Mouse (Mus musculus) myocyte (in vitro differentiated cells): ENCODE data around the gene Cnpy4. TPM values are rescaled to one million over a fixed set of nuclear protein-coding genes. Genes with fewer than 3 reads are reported as not detected.
A peak's percentile ranks its signal among the peaks of the same experiment; 100 is the strongest.

Source experiments
- H3K27me3 ChIP-seq: one replicate; pipeline ENCODE4 v1.6.1; 2011; ENCODE audit not compliant: control insufficient read depth, insufficient read depth, insufficient read length
- H3K36me3 ChIP-seq: one replicate; pipeline ENCODE4 v1.6.1; 2011; ENCODE audit not compliant: control insufficient read depth, insufficient read depth
- H3K4me2 ChIP-seq: one replicate; pipeline ENCODE4 v1.6.1; 2011; ENCODE audit warnings: low read depth, control low read depth
- H3K4me3 ChIP-seq: one replicate; pipeline ENCODE4 v1.5.1; 2011; ENCODE audit warnings: mild to moderate bottlenecking, control low read depth, moderate library complexity
- H3K79me2 ChIP-seq: one replicate; pipeline ENCODE4 v1.6.1; 2011; ENCODE audit not compliant: control insufficient read depth, insufficient read depth
- H3ac ChIP-seq: one replicate; pipeline ENCODE4 v1.6.1; 2011; ENCODE audit not compliant: control insufficient read depth, insufficient read length
- CEBPB ChIP-seq: IDR thresholded peaks from 2 replicates; pipeline ENCODE4 v1.6.1; 2011; ENCODE audit warnings: mild to moderate bottlenecking, moderate library complexity; ENCODE audit not compliant: poor library complexity, insufficient read depth, severe bottlenecking
- E2F4 ChIP-seq: IDR thresholded peaks from one replicate; pipeline ENCODE4 v1.6.1; 2011; ENCODE audit warnings: mild to moderate bottlenecking, control low read depth, moderate library complexity; ENCODE audit not compliant: insufficient read depth
- MAX ChIP-seq: IDR thresholded peaks from one replicate; pipeline ENCODE4 v1.6.1; 2011; ENCODE audit warnings: low read depth, mild to moderate bottlenecking, control low read depth
- MYOD1 ChIP-seq, 3 experiments: IDR thresholded peaks; one replicate each; pipeline ENCODE4 v1.6.1; 2011; ENCODE audit warnings: control low read depth in 2 of 3, low read depth in 2 of 3, mild to moderate bottlenecking in 2 of 3, moderate library complexity in 1 of 3; ENCODE audit not compliant: insufficient read length in 2 of 3, control insufficient read depth in 1 of 3
- MYOG ChIP-seq, 3 experiments: IDR thresholded peaks; one replicate each; pipeline ENCODE4 v1.6.1; 2011; ENCODE audit warnings: control low read depth in 2 of 3, low read depth in 2 of 3, mild to moderate bottlenecking in 2 of 3; ENCODE audit not compliant: insufficient read length in 2 of 3, control insufficient read depth in 1 of 3, insufficient read depth in 1 of 3
- POLR2A ChIP-seq: IDR thresholded peaks from one replicate; pipeline ENCODE4 v1.6.1; 2011; ENCODE audit warnings: low read depth, mild to moderate bottlenecking, control low read depth, moderate library complexity; ENCODE audit not compliant: insufficient read length
- POLR2AphosphoS2 ChIP-seq: IDR thresholded peaks from one replicate; pipeline ENCODE4 v1.6.1; 2011; ENCODE audit warnings: low read depth, control low read depth; ENCODE audit not compliant: insufficient read length
- REST ChIP-seq: IDR thresholded peaks from one replicate; pipeline ENCODE4 v1.6.1; 2011; ENCODE audit warnings: mild to moderate bottlenecking, control low read depth, moderate library complexity; ENCODE audit not compliant: insufficient read depth, insufficient read length
- SRF ChIP-seq: IDR thresholded peaks from one replicate; pipeline ENCODE4 v1.6.1; 2011; ENCODE audit warnings: low read depth; ENCODE audit not compliant: control insufficient read depth, insufficient read length
- TCF12 ChIP-seq: IDR thresholded peaks from one replicate; pipeline ENCODE4 v1.6.1; 2011; ENCODE audit warnings: mild to moderate bottlenecking, control low read depth; ENCODE audit not compliant: poor library complexity, insufficient read depth, severe bottlenecking
- TCF3 ChIP-seq: IDR thresholded peaks from one replicate; pipeline ENCODE4 v1.6.1; 2011; ENCODE audit warnings: low read depth, control low read depth; ENCODE audit not compliant: insufficient read length
- USF1 ChIP-seq: IDR thresholded peaks from one replicate; pipeline ENCODE4 v1.6.1; 2011; ENCODE audit warnings: low read depth, mild to moderate bottlenecking, control low read depth, moderate library complexity
- polyA plus RNA-seq: library from polyadenylated mRNA; unstranded; fragments of >200 nt; fragmentation: generic; extraction: Trizol; gene quantifications from one replicate; pipeline ENCODE4 v1.2.1, GENCODE M21; 2012; ENCODE audit warnings: missing spikeins

The Cnpy4 gene
- polyA plus RNA-seq, 1 experiment: 11.5 TPM

DNA sequence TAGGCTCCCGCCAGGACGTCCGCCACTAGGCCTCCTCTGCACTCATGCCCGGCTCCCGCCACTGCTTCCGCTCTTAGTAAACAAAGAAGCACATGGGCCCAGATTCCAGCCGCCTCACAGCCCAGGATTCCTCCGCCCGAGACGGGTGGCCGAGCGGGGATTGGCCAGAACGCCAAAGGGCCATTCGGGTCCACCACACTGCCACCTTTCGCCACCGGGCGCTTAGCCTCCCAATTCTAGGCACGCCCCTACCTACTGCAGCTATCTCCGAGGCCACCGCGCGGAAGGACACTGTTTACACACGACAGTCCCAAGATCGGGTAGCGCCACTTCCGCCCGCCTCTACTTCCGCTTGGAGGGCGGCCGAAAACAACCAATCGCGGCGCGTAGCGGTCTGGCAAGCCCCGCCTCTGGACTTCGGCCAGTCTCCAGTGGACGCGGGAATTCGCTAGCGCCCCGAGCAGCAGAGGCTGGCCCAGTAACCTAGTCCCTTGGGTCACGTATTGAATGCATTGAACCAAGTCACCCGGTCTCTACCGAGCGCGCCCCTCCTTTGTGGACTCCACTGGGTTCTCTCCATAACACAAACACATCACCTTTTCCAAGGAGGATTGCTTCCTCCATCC lies 16.2 kb upstream of the Cnpy4 start:
- Histone ChIP-seq H3K27me3 (no peaks in the 10 kb centered on the region), H3K4me2 (peak overlapping the region; percentile 94), H3K4me3 (peak overlapping the region; percentile 92), H3K36me3 (peaks cover 18% of the 10 kb centered on the region), H3ac (peak overlapping the region; percentile 34), H3K79me2 (peaks cover 19% of the 10 kb centered on the region)
- TF ChIP-seq E2F4: peak; percentile 66
- no peak for TF ChIP-seq CEBPB
- peak; percentile 24 for TF ChIP-seq USF1
- peak in 1 of 3 experiments; percentile 20 for TF ChIP-seq MYOD1 (IDR thresholded peaks at IDR 0.05; ENCODE audit: control insufficient read depth in 1 of 3, insufficient read length in 2 of 3, low read depth in 2 of 3)
- TF ChIP-seq POLR2A: peak; percentile 57
- peak; percentile 54 for TF ChIP-seq POLR2AphosphoS2
- no peak for TF ChIP-seq TCF3
- peak in 1 of 3 experiments; percentile 33 for TF ChIP-seq MYOG (IDR thresholded peaks at IDR 0.05; ENCODE audit: control insufficient read depth in 1 of 3, insufficient read depth in 1 of 3, insufficient read length in 2 of 3, low read depth in 2 of 3)
- peak; percentile 96 for TF ChIP-seq MAX
- TF ChIP-seq SRF: peak; percentile 59

DNA sequence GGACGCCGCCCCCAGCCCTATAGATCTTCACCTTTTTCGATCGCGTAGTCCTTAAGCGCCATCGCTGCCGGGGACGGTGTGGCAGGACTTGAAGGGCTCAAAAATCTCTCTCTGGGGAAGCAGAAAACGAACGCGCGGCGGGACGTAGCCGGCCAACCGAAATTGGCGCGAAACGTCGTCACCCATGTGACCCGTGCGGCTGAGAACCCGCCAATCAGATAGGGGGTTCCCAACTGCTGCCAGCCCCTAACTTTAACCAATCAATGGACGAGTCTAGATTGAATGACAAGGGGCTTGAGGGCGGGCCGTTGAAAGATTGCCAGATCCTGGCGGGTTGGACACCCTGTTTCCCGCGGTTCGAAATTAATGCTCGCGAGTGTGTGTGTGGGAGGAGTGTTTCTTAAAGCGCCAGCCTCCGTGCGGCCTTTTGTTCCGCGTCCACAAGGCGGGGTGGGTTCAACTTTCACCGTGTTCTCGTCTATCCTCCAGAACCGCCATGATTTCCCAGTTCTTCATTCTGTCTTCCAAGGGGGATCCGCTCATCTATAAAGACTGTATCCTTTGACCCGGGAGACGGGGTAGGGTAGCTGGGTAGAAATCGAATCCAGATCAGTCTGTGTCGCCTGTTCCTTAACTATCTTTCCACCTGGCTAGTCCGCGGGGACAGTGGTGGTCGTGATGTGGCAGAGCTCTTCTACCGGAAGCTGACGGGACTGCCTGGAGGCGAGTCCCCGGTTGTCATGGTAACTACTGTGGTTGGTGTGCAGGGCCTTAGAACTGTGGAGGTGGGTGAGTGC lies 15.4 kb upstream of the Cnpy4 start, which contains the start of the genes Ap4m1 and Mcm7:
Ap4m1 (plus strand) TSS at position 308 of the 797 bp plus-strand sequence.
Mcm7 (minus strand) TSS at position 728 of the 797 bp plus-strand sequence.
- Histone ChIP-seq H3K4me2 (peak within 1 kb of the TSS; percentile 94), H3ac (peak within 1 kb of the TSS; percentile 34), H3K36me3 (peaks cover 13% of the 10 kb centered on the region), H3K27me3 (no peaks in the 10 kb centered on the region), H3K4me3 (peak within 1 kb of the TSS; percentile 92), H3K79me2 (peaks cover 19% of the 10 kb centered on the region)
- TF ChIP-seq CEBPB (no peak), MYOD1 (IDR thresholded peaks at IDR 0.05; ENCODE audit: control insufficient read depth in 1 of 3, insufficient read length in 2 of 3, low read depth in 2 of 3) (no peak), TCF3 (no peak), E2F4 (peak; percentile 42), TCF12 (no peak), MYOG (IDR thresholded peaks at IDR 0.05; ENCODE audit: control insufficient read depth in 1 of 3, insufficient read depth in 1 of 3, insufficient read length in 2 of 3, low read depth in 2 of 3) (no peak), POLR2AphosphoS2 (no peak), SRF (peak; percentile 9), USF1 (peak; percentile 91), MAX (no peak), POLR2A (peak; percentile 39), REST (no peak)

DNA sequence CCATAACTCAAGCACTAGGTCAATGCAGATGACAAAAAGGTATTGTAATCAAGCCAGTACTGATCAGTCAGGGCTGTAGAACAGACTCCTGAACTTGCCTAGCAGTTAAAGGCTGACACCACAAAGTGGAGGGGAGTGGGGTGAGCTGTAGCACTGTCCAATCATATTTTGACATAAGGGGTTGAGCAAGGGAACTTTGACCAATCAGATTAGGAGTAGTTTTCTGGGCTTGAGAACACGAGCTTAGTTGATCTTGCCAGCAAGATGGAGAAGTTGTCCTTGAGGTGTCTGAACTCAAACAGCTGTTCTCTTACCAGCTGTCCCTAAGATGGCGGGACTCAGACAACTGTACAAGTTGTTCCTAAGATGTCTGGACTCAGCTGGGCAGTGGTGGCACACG lies 14.1 kb upstream of the Cnpy4 start:
- Histone ChIP-seq H3K36me3 (peaks cover 14% of the 10 kb centered on the region), H3ac (no peak overlapping the region), H3K27me3 (no peaks in the 10 kb centered on the region), H3K79me2 (peaks cover 19% of the 10 kb centered on the region), H3K4me3 (peak overlapping the region; percentile 92), H3K4me2 (peak overlapping the region; percentile 67)
- peak; percentile 14 for TF ChIP-seq TCF12
- TF ChIP-seq SRF: no peak
- peak in 1 of 3 experiments; percentile 35 for TF ChIP-seq MYOD1 (IDR thresholded peaks at IDR 0.05; ENCODE audit: control insufficient read depth in 1 of 3, insufficient read length in 2 of 3, low read depth in 2 of 3)
- TF ChIP-seq MYOG (IDR thresholded peaks at IDR 0.05; ENCODE audit: control insufficient read depth in 1 of 3, insufficient read depth in 1 of 3, insufficient read length in 2 of 3, low read depth in 2 of 3): peak in 2 of 3 experiments; percentile 15 to 23
- no peak for TF ChIP-seq MAX

DNA sequence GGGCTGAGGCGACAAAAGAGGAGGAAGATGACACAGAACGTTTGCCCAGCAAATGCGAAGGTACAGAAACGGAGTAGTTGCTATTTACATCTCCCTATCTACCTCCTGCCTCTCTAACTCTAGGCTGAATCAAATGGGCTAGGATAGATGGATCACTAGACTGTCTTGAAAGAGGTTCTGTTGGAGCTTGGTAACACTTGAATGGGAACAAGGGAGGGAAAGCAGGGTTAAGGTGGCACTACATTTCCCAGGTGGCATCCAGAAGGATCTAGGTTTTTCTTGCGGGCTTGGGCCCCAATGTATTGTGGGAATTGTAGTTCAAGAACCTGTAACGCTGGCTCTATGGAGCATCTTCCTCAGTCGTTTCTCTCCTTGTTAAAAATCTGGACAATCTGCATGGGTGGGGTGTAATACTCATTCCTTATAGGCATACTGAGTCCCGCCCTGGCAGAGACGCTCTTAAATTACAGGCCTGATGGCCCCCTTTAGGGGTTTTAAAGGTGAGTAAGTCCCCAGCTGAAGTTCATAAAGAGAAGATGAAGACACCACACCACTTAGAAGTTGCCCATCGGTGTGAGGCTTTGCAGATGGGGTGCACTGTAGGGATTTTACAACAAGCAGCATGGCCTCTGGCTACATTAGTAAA lies 499 bp downstream of the Cnpy4 start:
- peak overlapping the region; percentile 96 for H3K4me2 ChIP-seq
- no peak overlapping the region for H3ac ChIP-seq
- no peaks in the 10 kb centered on the region for H3K27me3 ChIP-seq
- H3K36me3 ChIP-seq: no peaks in the 10 kb centered on the region
- H3K4me3 ChIP-seq: peak overlapping the region; percentile 96
- peaks cover 10% of the 10 kb centered on the region for H3K79me2 ChIP-seq
- no peak for TF ChIP-seq CEBPB
- TF ChIP-seq MAX: no peak
- TF ChIP-seq USF1: no peak
- TF ChIP-seq TCF3: no peak
- no peak for TF ChIP-seq REST
- no peak for TF ChIP-seq POLR2AphosphoS2
- no peak for TF ChIP-seq MYOG (IDR thresholded peaks at IDR 0.05; ENCODE audit: control insufficient read depth in 1 of 3, insufficient read depth in 1 of 3, insufficient read length in 2 of 3, low read depth in 2 of 3)
- TF ChIP-seq MYOD1 (IDR thresholded peaks at IDR 0.05; ENCODE audit: control insufficient read depth in 1 of 3, insufficient read length in 2 of 3, low read depth in 2 of 3): no peak
